Mouse (Mus musculus) megakaryocyte-erythroid progenitor cell, adult 5-6 weeks (primary cell): ENCODE measurements at regions not wholly inside any gene's neighbourhood (a gene's known extent, or its start where the extent isn't known, plus 50 kb on each side); places are given as distances from the start of the nearest gene placed in this dataset.

Experiments
- ATAC-seq: replicated peaks from 2 replicates; pipeline ENCODE4 v1.8.0; 2016; ENCODE audit warnings: mild to moderate bottlenecking, inconsistent platforms; ENCODE audit not compliant: severe bottlenecking, poor library complexity, low FRiP score, low TSS enrichment

DNA sequence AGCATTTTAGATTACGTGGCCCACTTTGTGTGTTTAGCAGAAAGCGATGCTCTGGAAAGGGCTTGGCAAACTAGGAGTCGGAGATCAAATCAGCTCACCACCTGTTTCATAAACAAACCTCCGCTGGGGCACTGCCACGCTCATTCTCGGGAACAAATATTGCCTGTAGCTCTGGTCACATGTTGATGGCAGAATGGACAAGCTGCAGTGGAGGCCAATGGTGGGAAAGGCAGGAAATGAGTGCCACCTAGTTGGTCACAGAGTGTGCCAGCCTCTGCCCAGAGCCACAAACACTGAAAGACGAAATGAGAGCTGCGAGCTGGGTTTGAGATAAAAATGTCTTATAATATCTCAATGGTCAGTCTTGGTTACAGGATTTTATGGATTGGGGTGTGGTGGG is 259.2 kb upstream of the Csf3r start:
- ATAC-seq = no peak

DNA sequence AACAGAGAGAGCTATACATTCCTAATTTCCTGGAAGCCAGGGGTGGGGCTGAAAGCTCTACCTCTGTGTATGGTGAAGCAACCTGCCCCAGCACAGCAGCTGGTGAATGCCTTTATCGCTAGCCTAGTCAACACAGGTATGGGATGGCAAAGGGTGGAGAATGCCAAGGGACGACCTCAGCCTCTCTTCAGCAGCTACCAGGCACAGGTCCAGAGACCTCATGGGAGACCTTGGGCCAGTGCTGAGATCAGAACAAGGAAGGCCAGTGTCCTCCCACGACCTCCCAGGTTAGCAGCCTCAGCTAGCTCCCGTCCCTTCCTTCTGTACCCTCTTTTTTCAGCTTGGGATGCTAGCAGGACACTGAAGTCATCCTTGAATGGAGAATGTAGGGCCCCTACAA is 247.2 kb upstream of the Csf3r start:
- no peak for ATAC-seq

DNA sequence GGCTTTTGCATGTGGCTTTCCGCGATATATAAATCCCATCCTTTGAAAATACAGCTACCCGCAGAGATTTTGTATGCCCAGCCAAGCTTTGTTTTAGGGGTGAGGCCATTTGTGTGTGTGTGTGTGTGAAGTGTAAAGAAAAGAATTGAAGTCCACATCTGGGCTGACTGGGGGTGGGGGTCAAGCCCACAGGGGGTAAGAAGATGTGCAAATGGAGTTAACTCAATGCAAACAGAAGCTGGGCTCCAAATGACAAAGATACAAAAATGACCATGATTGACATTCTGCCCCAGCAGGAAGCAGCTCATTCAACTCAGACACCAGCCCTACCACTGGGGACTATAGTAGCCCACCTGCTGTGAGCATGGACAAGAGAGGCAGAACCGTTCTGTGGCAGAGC is 244.2 kb upstream of the Csf3r start:
- ATAC-seq = no peak

DNA sequence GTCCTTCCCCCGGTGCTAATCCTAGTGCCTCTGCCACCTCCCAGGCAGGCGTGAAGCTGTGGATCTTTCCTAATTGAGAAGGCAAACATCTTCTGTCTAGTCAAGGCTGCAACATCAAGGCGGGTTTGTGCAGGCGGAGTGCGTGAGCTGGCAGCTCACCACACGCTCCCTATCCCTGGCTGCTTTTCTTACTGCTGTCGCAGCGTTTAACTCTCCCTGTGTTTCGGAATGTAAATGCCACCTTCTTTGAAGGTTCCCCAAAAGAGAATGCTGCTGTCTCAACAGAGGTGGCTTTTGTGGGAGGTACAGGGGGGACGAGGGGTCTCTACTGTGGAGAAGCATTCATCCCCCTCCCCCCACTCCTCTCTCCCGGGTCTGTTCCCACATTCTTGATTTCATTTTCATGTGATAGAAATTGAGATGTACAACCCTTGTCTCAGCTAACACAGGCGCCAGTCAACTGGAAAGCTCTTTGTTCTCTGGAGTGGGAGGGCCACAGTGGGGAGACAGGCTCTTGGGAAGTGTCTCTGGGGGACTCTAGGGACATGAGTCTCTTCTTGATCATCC is 243.3 kb upstream of the Csf3r start:
- ATAC-seq = no peak

DNA sequence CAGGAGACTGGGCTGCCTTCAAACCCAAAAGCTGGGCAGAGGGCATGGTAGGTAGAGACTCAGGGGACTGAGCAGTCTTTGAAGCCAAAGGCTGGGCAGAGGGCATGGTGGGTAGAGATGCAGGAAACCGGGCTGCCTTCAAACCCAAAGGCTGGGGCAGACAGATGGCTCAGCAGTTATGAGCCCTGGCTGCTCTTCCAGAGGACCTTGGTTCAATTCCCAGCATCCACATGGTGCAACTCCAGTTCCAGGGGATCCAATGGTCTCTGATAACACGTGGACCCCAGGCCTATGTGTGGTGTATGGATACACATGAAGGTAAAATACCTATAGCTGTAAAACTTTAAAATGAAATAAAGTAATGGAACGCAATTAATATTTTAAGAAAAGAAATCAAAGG is 242.0 kb upstream of the Csf3r start:
- ATAC-seq = no peak

DNA sequence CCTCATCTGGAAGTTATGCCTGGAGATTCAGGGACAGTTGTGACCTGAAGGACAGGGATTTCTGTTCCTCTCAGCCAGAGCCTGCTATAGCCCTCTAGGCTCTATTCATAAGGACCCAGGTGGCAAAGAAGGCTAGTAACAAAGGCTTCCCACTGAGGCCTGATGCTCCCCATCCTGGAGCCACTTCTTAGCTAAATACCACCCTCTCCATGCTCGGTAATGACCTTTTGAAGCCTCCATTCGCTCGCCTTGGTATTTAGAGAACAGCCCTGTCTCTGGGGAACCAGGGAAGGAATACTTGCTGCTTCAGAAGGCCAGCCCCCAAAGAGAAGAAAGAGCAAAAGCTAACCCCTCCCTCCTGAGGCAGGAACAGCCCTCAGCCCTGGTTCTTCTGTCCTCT is 238.3 kb upstream of the Csf3r start:
- no peak for ATAC-seq

DNA sequence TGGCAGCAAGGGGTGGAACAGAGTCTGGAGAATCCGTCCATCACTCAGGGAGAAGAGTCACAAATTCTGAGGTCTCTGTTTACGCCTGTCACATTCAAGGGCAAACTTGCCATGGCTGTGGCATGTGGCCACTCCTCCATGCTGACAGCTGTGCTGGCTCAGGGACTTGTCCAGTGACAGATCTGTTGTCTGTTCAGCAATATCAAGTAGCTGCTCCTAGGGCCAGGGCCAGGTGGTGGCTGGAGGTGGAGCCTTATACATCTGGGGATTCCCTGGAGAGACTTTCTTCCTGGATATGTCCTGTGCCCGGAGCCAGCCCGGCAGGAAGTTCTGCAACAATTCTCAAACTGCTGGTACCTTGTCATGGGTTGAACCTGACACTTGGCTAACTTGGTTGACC is 229.7 kb upstream of the Csf3r start:
- ATAC-seq = no peak

DNA sequence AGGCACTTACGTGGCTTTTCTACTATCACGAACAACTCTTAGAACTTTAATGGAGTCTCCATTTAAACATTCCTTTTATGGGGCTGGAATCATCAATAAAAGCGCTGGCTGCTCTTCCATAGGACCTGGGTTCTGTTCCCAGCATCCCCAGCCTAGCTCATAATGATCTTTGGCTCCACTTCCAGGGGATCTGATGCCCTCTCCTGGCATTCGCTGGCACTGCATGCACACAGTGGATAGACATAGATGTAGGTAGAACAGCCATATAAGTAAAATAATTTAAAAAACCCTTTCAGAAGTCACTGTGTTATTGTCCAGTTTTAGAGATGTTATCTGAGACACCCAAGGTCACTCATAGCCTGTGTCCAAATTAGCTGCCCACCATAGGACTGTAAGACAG is 216.4 kb upstream of the Csf3r start:
- no peak for ATAC-seq

DNA sequence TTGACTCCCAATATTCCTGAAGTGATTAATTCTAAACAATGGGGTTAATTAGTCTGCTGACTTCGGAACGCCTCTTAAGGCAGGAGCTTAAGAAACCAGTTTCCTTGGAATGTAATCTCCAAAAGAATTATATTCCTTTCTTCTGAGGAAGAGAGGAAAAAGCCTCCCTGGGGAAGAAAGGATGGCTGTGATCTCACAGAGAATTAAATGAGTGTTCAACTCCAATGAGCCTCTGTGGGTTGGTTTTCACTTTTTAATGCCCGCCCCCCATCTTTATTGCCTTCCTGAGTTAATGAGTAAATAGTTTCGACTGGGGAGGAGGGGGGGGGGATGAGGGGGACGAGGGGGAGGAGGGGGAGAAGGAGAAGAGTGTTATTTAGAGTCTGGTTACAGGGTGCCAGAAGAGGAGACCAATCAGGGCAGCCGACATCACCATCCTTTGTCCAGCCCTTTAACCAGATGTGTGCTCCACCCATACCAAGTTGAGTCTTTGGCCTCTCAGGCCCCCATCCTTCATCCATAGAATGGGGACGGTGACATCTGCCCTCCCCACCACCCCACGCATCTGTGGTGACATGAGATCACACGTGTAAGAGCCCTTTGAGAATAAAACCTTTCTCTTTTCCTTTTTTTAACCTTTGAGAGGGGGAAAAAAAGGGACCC is 214.8 kb upstream of the Csf3r start:
- no peak for ATAC-seq

DNA sequence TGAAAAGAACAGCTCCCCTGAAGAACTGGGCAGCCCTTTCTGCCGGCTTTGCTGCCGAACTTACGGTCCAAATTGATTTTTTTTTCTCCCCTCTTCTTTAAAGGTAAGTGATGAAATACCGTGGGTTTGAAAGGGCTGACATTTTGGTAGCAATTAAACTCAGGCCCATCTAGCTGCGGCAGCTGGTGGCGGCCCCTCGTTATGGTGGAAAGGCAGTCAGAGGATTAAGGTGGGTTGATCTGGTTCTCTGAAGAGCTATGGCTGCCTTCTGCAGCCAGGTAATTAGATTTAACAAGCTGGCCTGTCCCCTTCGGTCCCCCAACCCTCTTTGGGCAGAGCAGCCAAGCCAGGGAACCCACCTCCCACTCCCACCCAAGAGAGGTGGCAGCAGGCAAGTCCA is 214.1 kb upstream of the Csf3r start:
- ATAC-seq = no peak

DNA sequence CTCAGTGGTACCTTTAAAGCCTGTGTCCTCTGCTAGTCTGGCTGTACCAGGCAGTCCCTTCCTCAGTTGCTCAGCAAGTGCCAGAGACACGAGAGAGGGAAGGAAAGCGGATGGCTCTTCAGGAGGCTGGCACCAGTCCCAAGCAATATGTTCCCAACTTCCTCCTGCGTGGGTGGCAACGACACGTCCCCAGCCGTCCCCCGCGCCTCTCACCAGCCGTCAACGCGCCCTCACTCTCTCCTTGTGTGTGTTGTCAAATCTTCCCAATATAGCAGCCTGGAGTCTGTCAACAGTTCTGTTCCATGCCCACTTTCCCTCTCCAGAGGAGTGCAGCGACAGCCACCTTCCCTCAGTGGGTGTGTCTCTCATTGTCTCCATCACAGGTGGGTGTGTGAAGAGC is 210.0 kb upstream of the Csf3r start:
- no peak for ATAC-seq

DNA sequence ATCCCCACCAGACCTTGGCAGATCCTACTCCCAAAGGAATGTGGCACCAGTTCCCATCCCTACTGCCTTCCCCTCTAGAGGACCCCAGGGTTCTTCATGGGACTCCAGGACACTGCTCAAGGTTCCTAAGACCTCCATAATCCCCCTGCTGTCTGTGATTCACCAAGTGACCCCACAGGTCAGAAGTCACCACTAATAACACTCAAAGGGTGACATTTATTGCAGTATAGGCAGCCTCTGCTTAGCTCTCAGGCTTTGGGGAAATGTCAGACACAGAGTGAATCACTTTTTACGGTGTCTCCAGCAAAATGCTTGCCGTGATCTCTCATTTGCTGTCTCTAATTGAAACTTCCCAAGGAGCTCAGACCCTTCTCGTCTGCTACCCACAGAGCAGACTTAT is 209.1 kb upstream of the Csf3r start:
- ATAC-seq = no peak

DNA sequence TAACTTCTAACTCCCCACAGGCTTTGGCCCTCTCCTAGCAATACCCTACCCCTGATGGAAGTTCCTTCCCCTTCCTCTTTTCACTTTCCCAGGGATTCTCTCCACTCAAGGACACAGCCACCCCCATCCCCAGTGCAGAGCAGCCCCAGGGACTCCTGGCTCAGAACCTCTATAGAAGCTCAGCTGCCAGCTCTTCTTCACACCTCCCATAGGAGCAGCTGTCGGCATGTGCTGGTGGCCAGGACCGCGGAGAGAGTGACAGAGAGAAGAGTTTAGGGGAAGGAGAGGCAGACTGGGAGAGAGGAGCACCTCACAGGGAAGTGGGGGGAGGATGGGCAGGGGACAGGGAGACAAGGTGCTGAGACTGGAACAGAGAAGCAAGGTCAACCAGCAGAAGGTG is 199.8 kb upstream of the Csf3r start:
- no peak for ATAC-seq

DNA sequence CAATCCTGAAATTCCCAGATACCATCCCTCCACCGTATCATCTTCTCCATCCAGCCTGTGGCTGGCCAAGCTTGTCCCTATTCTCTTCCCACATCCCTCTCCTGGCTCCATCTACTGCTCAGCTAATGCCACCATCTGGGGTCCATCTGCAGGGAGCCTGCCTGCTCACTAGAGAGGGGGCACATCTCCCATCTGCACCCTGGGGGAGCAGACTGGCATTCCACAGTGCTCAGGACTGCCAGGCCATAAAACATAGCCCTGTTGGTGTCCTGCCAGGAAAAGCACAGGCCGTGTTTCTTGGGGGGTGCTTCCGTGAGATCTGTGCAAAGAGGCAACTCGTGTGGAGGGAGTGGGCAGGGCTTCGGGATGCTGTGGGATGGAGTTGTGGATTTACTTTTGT is 197.9 kb upstream of the Csf3r start:
- no peak for ATAC-seq

DNA sequence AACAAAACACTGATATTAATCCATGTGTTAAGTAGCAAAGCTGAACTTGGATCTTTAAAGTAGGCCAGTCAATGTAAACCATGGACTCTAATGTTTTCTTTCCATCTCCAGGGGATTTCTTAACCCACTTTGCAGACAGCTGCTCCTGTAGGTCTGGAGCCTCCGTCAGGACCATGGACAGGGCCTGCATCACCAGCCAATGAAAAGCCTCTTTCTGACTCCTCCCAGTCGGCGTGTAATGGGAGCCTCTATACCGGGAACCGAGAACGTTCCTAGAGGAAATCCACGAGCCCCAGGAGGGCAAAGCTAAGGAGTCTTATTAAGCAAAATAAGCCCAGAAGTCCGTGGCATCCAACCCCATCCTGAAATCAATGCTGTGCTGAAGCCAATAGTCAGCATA is 189.1 kb upstream of the Csf3r start:
- no peak for ATAC-seq

DNA sequence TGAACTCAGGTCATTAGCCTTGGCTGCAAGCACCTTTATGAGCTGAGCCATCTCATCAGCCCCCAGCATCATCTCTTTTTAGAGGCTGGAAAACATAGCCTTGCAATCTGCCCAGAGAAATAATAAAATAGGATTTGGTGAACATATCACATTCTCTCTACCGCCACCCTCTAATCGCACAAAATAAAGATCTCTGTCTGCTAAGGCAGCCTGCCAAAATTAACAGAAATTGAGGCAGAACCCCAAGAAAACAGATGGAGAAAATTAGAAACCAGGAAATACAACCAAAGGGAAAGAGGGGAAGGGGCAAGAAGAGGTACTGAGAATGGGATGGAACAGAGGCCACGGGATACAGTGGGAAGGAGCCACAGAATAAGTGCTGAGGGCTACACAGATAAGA is 176.8 kb upstream of the Csf3r start:
- ATAC-seq = no peak

DNA sequence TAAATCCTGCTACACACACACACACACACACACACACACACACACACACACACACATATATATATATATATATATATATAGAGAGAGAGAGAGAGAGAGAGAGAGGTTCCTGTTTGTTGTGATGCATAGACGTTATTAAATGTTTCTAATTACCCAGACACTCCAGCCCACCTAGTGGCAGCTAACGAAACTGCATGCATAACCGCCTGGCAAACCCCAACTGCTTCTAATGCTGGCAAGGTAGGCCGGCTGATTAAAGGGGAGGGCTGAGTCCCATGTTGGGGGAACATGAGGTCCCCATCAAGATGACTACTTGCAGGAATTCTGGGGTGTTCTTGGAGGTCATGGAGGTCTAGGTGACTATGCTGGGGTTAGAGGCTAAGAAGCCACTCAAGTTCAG is 174.1 kb upstream of the Csf3r start:
- peak; percentile 63 for ATAC-seq

DNA sequence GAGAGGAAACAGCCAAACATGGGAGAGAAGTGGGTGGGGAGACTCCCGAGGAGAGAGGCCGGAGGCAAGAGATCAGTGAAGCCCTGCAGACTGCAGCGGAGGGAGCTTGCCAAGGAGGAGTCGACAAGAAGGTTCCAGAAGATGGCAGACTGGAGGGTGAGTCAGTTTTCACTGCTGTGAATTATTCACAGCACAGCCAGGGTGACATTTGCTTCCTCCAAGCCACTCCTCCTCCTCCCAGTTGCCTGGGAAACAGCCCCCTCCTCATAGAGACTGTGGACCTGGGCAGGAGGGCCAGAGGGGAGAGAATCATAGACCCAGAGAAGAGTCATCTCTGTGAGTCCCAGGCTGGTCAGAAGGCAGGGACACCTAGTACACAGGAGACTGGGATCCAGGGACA is 171.8 kb upstream of the Csf3r start:
- no peak for ATAC-seq

DNA sequence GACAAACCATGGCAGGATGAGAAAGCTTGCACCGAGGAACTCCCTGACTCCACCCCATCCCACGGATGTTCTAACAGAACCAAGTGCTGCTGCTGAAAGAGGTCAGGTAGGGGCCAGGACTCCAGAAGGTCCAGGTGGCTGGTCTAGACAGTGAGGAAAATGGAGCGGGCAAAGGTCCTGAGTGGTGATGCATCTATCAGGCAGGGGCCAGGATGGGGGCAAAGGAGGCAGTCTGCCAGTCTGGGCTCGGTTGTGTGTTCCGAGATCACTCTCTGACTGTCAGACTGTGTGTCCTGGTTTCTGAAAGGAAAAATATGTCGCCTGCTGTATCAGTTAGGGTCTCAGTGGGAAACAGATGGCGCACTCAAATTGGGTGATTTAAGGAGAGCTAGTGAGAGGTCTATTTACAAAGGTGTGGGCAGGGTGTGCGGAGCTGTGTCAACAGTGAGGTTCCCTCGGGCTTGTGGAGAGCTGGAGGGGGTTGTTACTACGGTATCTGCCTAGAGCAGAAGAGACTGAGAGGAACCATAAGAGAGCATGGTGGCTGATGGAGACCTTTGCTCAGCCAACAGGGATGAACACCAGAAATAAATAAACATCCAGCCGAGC is 168.3 kb upstream of the Csf3r start:
- ATAC-seq = no peak

DNA sequence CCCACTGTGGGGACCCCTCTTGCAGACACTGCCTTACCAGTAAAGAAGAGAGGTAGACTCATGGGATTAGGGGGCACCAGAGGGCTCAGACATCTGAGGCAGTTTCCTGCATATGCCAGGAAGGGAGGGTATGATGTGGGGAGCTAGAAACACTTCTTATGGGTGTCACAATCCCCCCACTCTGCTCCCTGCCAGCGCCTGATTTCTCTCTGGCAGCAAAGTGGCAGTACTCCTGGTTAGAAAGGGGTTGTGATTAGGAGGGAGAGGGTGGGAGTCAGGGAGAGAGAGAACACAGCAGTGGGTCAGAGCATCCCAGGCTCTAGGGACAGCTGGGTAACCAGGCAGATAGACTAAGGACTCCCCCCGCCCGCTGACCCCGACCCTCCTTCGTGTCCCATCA is 167.6 kb upstream of the Csf3r start:
- ATAC-seq = no peak

DNA sequence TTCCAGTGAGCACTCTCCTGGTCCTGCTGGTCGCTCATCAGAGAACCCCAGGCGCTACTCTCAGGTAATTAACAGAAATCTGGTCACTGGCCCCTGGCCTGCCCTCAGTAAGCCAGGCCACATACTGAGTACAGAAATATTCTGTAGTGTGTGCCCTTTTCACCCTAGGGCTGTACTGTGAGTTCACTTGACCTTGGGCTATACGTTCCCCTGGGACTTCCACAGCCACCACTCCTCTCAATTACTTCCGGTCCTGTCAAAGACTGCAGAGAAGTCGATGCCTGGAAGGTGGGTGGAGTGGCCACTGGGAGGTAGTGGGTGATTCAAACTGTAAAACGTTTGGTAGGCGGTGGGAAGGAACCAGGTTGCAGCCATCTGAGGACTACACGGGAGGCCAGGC is 159.3 kb upstream of the Csf3r start:
- ATAC-seq = no peak

DNA sequence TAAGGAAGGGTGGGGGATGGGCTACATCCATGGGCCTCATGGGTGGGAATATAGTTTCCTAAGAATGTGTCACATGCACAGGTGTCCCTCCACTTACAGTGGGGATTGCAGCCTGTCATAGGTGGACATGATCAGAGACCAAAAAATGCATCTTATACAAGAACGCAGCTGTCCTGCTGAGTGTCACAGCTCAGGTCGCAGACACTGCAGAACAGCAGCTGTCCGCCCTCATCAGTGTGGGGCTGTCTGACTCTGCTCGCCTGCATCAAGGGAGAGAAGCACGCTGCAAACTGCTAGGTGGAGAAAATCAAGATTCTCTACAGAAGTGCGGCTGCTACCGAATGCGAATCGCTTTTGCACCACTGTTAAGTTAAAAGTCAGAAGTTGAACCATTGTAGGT is 158.6 kb upstream of the Csf3r start:
- no peak for ATAC-seq
